Mouse (Mus musculus) 416B (cell line): ENCODE data around the gene Cd207.
"Not testable (repeated sequence)": the region's sequence is repeated elsewhere in the genome, so short reads cannot be mapped to it uniquely, and the experiment has no call there.

ENCODE experiments used
- DNase-seq: peaks from one replicate; pipeline ENCODE4 v3.0.0; 2011; ENCODE audit warnings: low read depth

The Cd207 gene

GRCm38 (mm10) chr6:83697932-83698331 is 20.3 kb upstream of the Cd207 start:
- no peak for DNase-seq

GRCm38 (mm10) chr6:83696684-83697083 is 19.0 kb upstream of the Cd207 start:
- no peak for DNase-seq

GRCm38 (mm10) chr6:83695731-83696130 is 18.1 kb upstream of the Cd207 start:
- DNase-seq = no peak

- DNase-seq = peak; percentile 86
These were observed 16.2 kb upstream of the Cd207 start for GRCm38 (mm10) chr6:83693835-83694234.

DNA sequence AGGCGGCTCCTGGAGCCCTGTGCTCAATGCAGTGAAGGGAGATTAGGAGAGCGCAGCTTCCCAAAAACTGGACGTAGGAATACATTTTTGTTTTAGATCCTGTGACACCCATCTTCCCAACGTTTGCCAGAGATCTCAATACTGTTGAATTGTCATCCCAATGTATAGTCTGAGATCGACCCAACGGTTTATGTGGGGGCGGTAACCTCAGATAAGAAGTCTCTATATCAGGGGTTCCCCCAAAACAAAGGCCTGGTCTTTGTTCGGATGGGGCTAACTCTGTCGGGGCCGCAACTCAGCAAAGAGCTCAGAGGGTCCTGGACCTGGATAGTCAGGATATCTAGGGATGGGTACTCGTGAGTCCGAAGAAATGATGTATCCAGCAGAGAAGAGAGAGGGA is 15.3 kb upstream of the Cd207 start:
- no peak for DNase-seq

GRCm38 (mm10) chr6:83690936-83691335 is 13.3 kb upstream of the Cd207 start:
- no peak for DNase-seq

- DNase-seq = peak; percentile 69
These were observed 12.6 kb upstream of the Cd207 start for GRCm38 (mm10) chr6:83690277-83690676.

GRCm38 (mm10) chr6:83689374-83689773 is 11.7 kb upstream of the Cd207 start:
- no peak for DNase-seq

DNA sequence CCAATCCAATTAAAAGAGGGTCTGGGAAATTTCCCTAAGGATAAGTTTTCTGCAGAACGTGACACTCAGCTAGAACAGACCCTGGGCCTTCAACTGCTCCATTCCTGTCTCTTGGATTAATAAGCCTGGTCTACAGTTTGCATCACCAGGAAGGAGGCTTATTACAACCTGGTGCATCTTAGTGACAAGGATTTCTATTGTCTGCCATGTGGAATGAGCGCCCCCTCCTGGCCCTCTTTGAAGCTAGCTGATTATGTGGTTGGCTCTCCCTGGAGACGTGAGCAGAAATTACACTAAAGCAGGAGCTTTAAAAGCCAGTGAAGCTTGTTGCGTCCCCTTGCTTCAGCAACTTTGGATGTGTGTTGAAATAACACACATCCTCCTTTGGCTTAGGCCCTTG is 4.3 kb downstream of the Cd207 start:
- peak; percentile 77 for DNase-seq

DNA sequence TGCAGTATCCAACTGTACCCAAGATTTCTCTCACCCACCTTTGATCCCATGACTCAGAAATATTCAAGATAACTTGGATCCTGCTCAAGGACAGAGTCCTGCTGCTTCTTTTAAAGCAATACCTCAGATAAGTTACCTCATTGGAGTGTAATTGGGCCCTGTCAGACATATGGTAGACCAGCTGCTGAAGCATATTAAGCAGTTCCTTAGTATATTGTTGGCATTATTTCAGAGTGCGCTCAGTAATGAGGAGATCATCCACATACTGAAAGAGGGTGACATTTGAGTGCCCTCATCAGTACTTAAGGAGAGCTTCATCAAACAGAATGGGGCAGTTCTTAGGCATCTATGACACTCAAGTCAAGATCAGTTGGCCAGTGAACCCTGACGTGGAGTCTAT is 12.6 kb downstream of the Cd207 start:
- no peak for DNase-seq

DNA sequence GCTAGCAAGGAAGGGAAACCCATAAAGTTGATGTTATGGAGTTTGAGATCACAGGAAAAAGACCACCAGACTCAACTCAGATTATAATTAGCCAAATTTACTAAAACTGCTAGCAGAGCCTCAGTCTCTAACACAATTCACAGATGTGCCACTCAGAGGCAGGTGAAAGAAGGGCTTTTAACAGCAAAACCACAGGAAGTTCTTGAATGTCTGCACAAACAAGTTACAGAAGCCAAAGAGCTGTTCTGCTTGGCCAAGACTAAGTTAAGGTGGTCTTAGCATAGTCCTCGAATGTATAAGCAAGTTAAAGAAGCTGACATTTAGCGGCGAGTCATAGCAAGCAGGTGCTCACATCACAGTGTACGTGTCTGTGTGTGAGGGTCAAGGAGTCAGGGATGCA is 16.8 kb downstream of the Cd207 start:
- DNase-seq = no peak

- DNase-seq = no peak
These were observed 21.6 kb downstream of the Cd207 start, which contains the start of gene Clec4f for GRCm38 (mm10) chr6:83656087-83656486. TSS of gene Clec4f (minus strand) at chr6:83656187.

DNA sequence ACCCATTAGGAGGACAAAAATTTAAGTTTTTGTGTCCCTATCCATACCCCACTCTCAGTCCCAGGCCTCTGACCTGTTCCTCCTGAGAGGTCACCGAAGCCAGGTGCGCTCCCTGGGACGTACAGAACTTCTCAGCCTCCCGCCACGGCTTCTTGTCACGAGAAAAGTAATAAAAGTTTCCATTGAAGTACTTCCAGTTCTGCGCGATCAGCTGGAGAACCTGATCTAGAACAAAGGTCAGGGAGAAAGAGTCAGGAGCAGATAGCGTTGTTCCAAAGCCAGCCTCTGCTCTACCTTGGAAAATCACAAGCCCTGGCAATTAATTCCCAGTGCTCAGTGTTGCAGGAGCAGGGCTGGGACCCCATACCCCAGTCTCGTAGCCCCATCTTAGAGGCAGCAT is 30.9 kb downstream of the Cd207 start:
- DNase-seq = no peak

DNA sequence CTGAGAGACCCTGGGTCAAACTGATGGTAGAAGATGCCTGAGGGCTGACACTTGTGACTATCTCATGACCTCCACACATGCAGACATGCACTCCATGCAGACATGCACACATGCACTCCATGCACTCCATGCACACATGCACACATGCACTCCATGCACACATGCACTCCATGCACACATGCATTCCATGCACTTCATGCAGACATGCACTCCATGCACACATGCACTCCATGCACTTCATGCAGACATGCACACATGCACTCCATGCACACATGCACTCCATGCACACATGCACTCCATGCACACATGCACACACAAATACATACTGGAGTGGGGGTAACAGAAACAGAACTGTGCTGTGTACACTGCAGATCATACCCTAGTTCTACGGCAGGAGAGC is 42.3 kb downstream of the Cd207 start:
- no peak for DNase-seq

- DNase-seq = not testable (repeated sequence)
These were observed 43.0 kb downstream of the Cd207 start for GRCm38 (mm10) chr6:83634631-83635030.

GRCm38 (mm10) chr6:83634106-83634505 is 43.6 kb downstream of the Cd207 start:
- DNase-seq = peak; percentile 56

GRCm38 (mm10) chr6:83631815-83632214 is 45.8 kb downstream of the Cd207 start:
- no peak for DNase-seq

GRCm38 (mm10) chr6:83626781-83627180 is 50.9 kb downstream of the Cd207 start:
- DNase-seq = no peak
